Mouse (Mus musculus) skeletal muscle tissue, adult 2 months (tissue): ENCODE results near the gene Akt1.

Experiments used
- DNase-seq: peaks from one replicate; pipeline ENCODE4 v3.0.0-alpha.2; 2012; ENCODE audit warnings: low read depth, low spot score

Gene Akt1

DNA sequence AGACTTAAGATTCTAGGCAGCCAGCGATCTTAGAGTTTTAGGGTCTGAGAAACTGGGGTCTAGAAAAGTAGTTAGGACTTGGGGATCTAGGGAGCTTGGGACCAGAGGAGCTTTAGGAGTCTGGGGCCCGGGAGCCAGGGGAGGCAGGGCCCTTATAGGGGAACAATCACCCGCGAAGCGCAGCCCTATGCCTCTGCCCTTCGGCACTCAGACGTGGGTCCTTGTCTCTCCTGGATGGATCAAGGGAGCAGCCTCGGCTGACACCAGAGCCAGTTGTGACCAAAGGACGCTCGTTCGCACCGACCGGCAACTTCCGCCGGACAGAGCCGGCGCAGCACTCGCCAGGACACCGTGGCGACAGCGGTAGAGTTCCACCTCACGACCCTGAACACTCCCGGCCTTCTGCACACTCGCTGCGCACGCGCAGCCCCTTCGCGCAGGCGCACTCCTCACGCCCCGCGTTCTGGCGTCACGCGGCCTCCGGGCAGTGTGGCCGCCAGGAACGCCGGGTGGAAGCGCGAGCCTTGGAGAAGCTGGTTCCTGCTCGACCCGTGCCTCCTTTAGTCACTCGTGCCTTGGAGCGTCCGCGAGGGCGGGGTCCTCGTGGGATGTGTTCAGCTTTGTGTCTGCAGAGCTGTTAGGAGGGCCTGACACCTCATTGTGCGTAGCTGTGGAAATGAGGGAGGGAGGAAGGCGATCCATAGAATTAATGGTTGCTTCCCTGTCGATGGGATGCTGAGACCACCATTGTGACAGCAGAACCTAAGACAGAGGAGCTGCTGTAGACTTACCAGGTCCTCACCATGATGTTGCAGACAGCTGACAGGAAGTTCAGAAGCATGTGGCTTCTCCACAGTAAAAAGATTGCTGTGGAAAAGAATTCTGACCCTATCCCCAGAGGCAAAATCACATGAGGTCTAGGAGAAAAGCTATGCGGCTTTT lies 18.8 kb upstream of the Akt1 start:
- DNase-seq, result peak; percentile 97

GRCm38 (mm10) chr12:112688458-112688857 lies 13.8 kb upstream of the Akt1 start:
- DNase-seq, result no peak

- no peak for DNase-seq
Observed at GRCm38 (mm10) chr12:112683351-112683750, 8.7 kb upstream of the Akt1 start.

DNA sequence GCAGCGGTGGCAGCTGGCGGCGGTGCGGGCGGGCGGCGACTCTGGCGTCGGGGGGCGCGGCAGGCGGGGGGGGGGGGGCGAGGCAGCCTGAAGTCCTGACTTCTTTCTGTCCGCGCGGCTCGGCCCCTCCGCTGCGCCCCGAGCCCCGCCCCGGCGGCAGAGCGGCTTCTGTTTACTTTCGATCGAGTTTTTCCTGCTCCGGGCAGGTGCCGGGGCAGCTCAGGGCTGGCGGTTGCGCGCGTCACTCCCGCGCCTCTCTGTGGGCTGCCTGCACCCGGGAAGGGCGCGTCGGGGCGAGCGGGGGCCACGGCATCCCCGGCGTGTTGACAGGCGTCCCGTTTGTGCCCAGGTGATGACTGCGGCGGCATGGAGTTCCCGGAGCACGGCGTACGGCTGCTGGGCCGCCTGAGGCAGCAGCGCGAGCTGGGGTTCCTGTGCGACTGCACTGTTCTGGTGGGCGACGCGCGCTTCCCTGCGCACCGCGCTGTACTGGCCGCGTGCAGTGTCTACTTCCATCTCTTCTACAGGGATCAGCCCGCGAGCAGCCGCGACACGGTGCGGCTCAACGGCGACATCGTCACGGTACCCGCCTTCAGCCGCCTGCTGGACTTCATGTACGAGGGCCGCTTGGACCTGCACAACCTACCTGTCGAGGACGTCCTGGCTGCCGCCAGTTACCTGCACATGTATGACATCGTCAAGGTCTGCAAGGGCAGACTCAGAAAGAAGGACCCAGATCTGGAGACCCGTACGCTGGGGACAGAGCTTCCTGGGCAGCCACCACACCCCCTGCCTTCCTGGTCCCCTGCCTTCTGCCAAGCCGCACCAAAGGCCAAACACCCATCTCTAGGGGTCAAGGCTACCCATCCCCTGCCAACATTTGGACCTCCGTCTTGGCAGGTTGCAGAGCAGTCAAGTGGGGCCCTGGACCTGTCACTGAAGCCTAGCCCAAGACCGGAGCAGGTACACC lies 4.6 kb upstream of the Akt1 start:
- no peak for DNase-seq

GRCm38 (mm10) chr12:112678555-112679026 lies 3.9 kb upstream of the Akt1 start, which contains the start of gene Zbtb42:
Gene Zbtb42 (plus strand): TSS chr12:112678828.
- DNase-seq, result no peak

GRCm38 (mm10) chr12:112677943-112678554 lies 3.4 kb upstream of the Akt1 start:
- DNase-seq, result no peak

DNA sequence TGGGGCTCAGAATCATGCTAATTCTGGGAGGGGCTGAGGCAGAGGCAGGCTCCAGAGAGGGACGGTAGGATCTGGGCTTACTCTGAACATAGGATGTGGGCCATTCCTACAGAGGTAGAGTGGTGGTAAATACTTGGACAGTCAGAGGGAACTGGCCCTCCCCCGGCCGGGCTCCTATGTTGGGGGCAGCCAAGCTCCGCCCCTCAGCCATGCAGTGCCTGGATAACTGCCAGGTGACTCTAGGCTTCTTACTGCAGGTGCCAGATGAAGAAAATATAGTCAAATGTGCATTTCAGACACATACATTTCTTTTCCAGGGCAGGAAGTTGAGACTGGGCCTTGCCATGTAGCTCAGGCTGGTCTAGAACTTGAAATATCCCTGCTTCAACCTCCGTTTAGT lies 2.4 kb upstream of the Akt1 start:
- no peak for DNase-seq

DNA sequence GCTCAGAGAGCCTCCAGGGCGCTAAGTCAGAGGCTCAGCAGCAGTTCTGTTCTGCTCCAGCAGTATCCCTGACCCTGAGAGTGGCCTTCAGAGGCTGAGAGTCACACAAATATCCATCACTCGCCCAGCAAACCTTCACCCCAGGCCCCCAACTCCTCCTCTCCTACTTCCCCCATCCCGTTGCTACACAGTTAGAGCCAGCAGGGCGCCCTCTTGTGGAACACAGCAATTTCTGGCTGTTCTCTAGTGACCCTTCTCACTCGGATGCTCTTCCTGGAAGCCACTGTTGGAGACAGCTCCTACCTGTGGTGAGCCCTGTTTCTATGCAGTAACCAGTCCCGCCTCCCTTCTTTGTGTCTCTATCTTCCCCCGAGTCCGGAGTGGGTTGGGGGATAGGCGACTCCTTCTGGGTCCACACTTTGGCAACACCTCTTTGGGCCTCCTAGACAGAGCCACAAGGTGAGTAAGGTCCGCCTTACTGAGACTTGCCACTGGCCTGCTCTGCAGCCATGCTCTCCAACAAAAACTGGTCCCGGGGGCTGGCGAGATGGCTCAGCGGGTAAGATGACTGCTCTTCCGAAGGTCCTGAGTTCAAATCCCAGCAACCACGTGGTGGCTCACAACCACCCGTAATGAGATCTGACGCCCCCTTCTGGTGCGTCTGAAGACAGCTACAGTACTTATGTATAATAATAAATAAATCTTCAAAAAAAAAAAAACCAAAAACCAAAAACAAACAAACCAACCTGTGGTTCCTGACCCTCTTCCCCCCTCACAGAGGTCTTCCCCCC lies 756 bp upstream of the Akt1 start:
- DNase-seq, result peak; percentile 59

DNA sequence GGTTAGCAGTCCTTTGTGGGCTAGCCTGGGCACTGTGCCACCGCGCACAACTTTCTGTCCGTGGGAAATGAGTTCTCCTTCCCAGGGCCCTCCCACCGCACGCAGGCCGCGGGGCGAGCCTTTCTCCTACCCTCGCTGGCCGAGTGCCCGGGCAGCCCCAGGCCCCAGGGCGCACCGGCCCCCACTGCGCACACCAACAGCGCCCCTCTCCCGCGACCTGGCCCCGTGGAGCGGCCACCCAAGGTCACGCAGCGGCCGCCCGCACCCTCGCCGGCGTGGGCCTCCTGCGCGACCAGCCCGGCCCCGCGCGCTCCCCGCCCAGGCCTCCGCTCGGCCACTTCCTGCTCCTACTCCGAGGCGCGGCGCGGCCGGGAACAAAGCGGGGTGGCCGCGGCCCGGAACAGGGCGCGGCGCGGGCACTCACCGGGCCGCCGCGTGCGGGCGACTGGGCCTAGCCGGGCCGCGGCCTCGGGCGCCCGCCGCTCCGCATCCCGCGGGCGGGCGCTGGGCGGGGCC lies 1.1 kb downstream of the Akt1 start:
- DNase-seq, result no peak

DNA sequence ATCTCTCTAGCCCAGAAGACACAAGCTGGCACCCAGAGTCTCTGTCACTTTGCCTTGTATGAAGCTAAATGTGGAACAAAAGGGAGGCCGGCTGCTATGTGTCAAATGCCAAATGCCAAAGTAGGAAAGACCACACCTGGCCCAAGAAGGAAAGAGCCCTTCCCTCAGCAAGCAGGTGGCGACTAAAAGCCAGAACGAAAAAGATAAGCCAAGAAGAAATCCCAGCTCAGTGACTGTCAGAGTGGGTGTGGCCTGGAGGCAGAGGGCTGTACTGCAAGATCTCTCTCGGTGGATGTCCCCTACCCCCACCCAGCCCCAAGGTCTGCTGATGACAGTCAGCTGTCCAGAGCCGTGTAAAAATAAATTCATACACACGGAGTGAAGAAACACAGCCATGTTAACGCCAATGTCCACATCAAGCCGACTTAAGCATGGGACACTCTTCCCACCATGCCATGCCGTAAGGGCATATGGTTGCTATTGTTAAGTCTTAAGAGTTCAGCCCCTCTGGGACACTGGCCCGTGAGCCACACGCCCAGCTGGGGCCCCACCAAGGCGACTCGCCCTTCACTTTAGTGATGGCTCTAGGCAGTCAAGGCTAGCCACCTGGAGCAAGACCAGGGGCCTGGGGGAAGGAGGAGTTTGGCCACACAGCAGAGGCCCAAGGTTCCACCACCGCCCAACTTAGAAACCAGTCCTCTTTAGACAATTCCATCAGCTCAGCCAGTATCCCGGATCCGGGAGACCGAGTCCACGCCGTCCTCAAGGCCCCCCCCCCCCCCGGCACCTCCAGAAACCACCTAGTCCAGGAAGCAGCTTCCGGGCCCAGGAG lies 1.7 kb downstream of the Akt1 start:
- peak; percentile 38 for DNase-seq

DNA sequence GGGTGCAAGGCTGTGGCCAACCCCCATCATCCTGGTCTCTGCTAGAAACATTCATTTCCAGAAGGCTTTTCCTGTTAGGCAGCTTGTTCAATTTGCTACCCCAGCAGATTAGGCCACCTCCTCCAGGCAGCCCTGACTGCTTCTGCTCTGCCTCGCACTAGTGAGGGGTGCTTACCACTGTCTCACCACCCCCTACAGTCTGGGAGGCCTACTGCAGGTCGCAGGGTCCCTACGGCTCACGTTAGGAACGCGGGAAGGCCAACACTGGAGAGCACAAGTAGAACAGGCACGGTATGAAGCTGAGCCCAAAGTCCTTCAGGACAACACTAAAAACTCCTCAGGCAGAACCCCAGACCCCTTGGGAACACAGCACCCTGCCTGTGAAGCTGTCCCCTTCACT lies 2.8 kb downstream of the Akt1 start:
- DNase-seq, result no peak

DNA sequence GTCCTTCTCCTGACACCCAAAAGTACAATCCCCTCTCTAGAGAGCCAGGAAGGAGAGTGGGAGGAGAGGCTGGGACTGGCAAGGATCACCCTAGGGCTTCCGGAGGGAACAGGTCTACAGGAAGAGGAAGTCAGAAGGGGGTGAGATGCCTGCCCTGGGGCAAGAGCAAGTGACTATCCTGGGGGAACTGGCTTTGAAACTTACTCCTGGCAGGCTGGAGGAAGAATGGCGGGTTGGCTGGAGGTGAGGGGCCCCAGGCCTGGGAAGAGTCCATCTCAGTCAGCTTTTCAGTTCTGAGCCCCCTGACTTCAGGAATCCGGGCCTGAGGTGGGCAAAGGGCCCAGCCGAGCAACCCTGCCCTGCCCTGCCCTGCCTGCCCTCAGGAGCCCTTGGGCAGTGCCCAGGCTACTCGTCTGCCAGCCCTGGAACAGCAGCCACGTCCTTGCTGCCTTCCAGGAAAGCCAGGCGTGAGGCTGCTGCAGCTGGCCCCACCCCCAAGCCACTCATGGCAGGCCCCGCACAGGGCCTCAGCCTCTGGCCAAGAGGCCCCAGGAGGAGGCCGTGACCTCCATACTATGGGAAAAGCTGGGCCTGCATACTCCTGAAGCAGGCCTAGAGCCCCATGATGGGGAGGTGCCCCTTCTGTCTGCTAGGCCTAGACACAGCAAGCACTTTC lies 3.8 kb downstream of the Akt1 start:
- DNase-seq, result peak; percentile 81

DNA sequence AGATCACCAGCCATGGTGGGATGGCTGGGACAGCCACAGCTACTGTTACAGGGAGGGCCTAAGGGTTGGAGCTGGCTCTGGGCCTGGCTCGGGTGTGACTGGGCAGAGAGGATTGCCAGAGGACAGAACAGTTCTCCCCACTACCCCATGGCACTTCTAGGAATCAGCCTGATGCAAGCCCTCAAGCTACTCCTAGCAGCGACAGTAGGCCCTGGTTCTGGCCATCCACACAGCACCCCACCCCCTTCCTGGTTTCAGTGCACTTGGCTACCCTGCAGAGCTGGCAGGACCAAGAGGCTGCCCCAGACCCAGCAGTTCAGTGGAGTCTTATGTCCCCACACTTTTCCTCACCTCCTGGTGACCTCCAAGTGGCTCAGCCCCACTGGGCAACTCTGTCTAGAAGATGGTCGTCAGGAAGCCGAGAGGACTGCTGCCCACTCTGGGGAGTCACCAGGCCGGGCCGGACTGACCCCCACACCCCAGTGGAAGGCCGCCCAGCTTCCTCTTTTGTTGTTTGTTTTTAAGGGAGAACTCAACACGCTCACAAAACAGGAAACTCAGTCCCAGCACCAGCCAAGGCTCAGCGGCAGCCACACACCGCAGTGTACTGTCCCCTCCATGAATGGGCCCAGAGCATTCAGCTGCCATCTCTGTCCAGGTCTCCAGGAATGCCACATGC lies 6.9 kb downstream of the Akt1 start:
- DNase-seq, result peak; percentile 76

DNA sequence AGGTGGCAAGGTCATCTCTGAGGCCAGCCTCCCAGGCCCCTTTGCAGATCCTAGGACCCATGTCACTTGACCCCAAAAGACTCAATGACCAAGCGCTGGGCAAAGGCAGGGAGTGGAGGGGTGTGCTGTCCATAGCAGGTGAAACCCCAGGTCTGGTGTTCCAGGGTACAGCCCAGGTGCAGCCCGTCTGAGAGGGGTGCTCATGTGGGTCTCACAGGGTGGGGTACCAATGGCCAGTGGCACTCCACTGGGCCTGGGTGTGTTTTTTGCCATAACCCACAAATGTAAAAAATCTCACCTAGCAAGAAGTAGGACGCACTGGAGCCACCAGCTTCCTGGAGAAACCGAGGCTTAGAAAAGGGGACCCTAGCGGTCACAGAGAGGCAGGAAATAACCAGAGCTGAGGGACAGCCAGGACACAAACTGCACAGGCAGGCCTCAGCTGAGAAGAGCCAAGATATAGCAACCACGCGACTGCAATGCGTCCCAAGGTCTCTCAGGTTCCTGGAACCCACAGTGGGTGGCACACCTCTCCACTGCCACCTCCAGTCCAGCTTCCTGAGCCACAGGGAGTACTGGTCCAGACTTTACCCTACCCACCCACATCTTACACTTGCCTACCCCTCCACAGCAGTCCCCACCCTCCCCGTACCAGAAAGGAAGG lies 8.7 kb downstream of the Akt1 start:
- DNase-seq, result no peak

GRCm38 (mm10) chr12:112665445-112665844 lies 9.2 kb downstream of the Akt1 start:
- peak; percentile 39 for DNase-seq

GRCm38 (mm10) chr12:112664656-112665055 lies 10.0 kb downstream of the Akt1 start:
- no peak for DNase-seq

GRCm38 (mm10) chr12:112664124-112664523 lies 10.6 kb downstream of the Akt1 start:
- no peak for DNase-seq

GRCm38 (mm10) chr12:112663716-112664115 lies 11.0 kb downstream of the Akt1 start:
- no peak for DNase-seq
